Mouse (Mus musculus): ENCODE measurements around the gene Yap1. TPM values are rescaled to one million over a fixed set of nuclear protein-coding genes. Genes with fewer than 3 reads are reported as not detected.

Gene Yap1
- polyA plus RNA-seq, 1 experiment from 2014 or later = 37.1 TPM

GRCm38 (mm10) chr9:8003301-8004271 is 810 bp downstream of the Yap1 start:
- peak; percentile 69 for ATAC-seq (ENCODE audit: low FRiP score, low TSS enrichment)
- Histone ChIP-seq H3K4me1 (ENCODE audit: insufficient read depth, low read length) (peaks cover 20% of the 10 kb centered on the region), H3K9ac (replicated peaks; ENCODE audit: low read length) (peak overlapping the region; percentile 100), H3K27ac (ENCODE audit: low read length) (peak overlapping the region; percentile 99), H3K36me3 (ENCODE audit: insufficient read depth, low read length) (peaks cover 25% of the 10 kb centered on the region), H3K9me3 (ENCODE audit: low read length) (no peaks in the 10 kb centered on the region), H3K27me3 (ENCODE audit: insufficient read depth, low read length) (no peaks in the 10 kb centered on the region), H3K4me3 (ENCODE audit: low read length) (peak overlapping the region; percentile 95), H3K4me2 (replicated peaks; ENCODE audit: low read depth, low read length) (peak overlapping the region; percentile 79)
- under 1% methylated on average over 73 of the region's 82 CpGs for WGBS

GRCm38 (mm10) chr9:8002806-8003205 is 1.6 kb downstream of the Yap1 start:
- Histone ChIP-seq H3K9ac (replicated peaks; ENCODE audit: low read length) (peak overlapping the region; percentile 100), H3K4me1 (ENCODE audit: insufficient read depth, low read length) (peaks cover 20% of the 10 kb centered on the region), H3K4me2 (replicated peaks; ENCODE audit: low read depth, low read length) (peak overlapping the region; percentile 79), H3K36me3 (ENCODE audit: insufficient read depth, low read length) (peaks cover 32% of the 10 kb centered on the region), H3K27ac (ENCODE audit: low read length) (peak overlapping the region; percentile 99), H3K9me3 (ENCODE audit: low read length) (no peaks in the 10 kb centered on the region), H3K27me3 (ENCODE audit: insufficient read depth, low read length) (no peaks in the 10 kb centered on the region), H3K4me3 (ENCODE audit: low read length) (peak overlapping the region; percentile 95)
- WGBS = 2% methylated on average over 12 of the region's 12 CpGs
- no peak for ATAC-seq (ENCODE audit: low FRiP score, low TSS enrichment)

- Histone ChIP-seq H3K4me2 (replicated peaks; ENCODE audit: low read depth, low read length) (peak overlapping the region; percentile 35), H3K9me3 (ENCODE audit: low read length) (no peaks in the 10 kb centered on the region), H3K27me3 (ENCODE audit: insufficient read depth, low read length) (no peaks in the 10 kb centered on the region), H3K27ac (ENCODE audit: low read length) (no peak overlapping the region), H3K4me1 (ENCODE audit: insufficient read depth, low read length) (peaks cover 20% of the 10 kb centered on the region), H3K4me3 (ENCODE audit: low read length) (peak overlapping the region; percentile 15; the same call in 1 of the 2 replicates), H3K9ac (replicated peaks; ENCODE audit: low read length) (peak overlapping the region; percentile 15; the same call in 1 of the 2 replicates), H3K36me3 (ENCODE audit: insufficient read depth, low read length) (peaks cover 36% of the 10 kb centered on the region)
- 42% methylated on average over 7 of the region's 7 CpGs for WGBS
- no peak for ATAC-seq (ENCODE audit: low FRiP score, low TSS enrichment)
Observed at GRCm38 (mm10) chr9:8001352-8001751, 3.0 kb downstream of the Yap1 start.

- Histone ChIP-seq H3K9ac (replicated peaks; ENCODE audit: low read length) (no peak overlapping the region), H3K4me2 (replicated peaks; ENCODE audit: low read depth, low read length) (no peak overlapping the region), H3K4me1 (ENCODE audit: insufficient read depth, low read length) (peaks cover 5% of the 10 kb centered on the region; the same call in 1 of the 2 replicates), H3K9me3 (ENCODE audit: low read length) (no peaks in the 10 kb centered on the region), H3K27me3 (ENCODE audit: insufficient read depth, low read length) (no peaks in the 10 kb centered on the region), H3K4me3 (ENCODE audit: low read length) (no peak overlapping the region), H3K36me3 (ENCODE audit: insufficient read depth, low read length) (peaks cover 46% of the 10 kb centered on the region), H3K27ac (ENCODE audit: low read length) (no peak overlapping the region)
- no peak for ATAC-seq (ENCODE audit: low FRiP score, low TSS enrichment)
- WGBS = 87% methylated on average over 5 of the region's 5 CpGs
Observed at GRCm38 (mm10) chr9:7994275-7994674, 10.1 kb downstream of the Yap1 start.

GRCm38 (mm10) chr9:7992651-7993050 is 11.7 kb downstream of the Yap1 start:
- Histone ChIP-seq H3K27ac (ENCODE audit: low read length) (no peak overlapping the region), H3K27me3 (ENCODE audit: insufficient read depth, low read length) (no peaks in the 10 kb centered on the region), H3K4me3 (ENCODE audit: low read length) (no peak overlapping the region), H3K4me2 (replicated peaks; ENCODE audit: low read depth, low read length) (no peak overlapping the region), H3K9ac (replicated peaks; ENCODE audit: low read length) (no peak overlapping the region), H3K9me3 (ENCODE audit: low read length) (no peaks in the 10 kb centered on the region), H3K36me3 (ENCODE audit: insufficient read depth, low read length) (peaks cover 48% of the 10 kb centered on the region), H3K4me1 (ENCODE audit: insufficient read depth, low read length) (peaks cover 5% of the 10 kb centered on the region; the same call in 1 of the 2 replicates)
- WGBS = 51% methylated on average over 3 of the region's 3 CpGs
- ATAC-seq (ENCODE audit: low FRiP score, low TSS enrichment) = no peak

GRCm38 (mm10) chr9:7990897-7991296 is 13.5 kb downstream of the Yap1 start:
- no peak overlapping the region for H3K4me2 ChIP-seq (replicated peaks; ENCODE audit: low read depth, low read length)
- WGBS = 85% methylated on average over 4 of the region's 4 CpGs
- no peaks in the 10 kb centered on the region for H3K27me3 ChIP-seq (ENCODE audit: insufficient read depth, low read length)
- no peak overlapping the region for H3K4me3 ChIP-seq (ENCODE audit: low read length)
- no peak overlapping the region for H3K9ac ChIP-seq (replicated peaks; ENCODE audit: low read length)
- H3K27ac ChIP-seq (ENCODE audit: low read length) = no peak overlapping the region
- ATAC-seq (ENCODE audit: low FRiP score, low TSS enrichment) = no peak
- peaks cover 53% of the 10 kb centered on the region for H3K36me3 ChIP-seq (ENCODE audit: insufficient read depth, low read length)
- no peaks in the 10 kb centered on the region for H3K9me3 ChIP-seq (ENCODE audit: low read length)
- peaks cover 5% of the 10 kb centered on the region; the same call in 1 of the 2 replicates for H3K4me1 ChIP-seq (ENCODE audit: insufficient read depth, low read length)

- Histone ChIP-seq H3K4me2 (replicated peaks; ENCODE audit: low read depth, low read length) (no peak overlapping the region), H3K4me1 (ENCODE audit: insufficient read depth, low read length) (peaks cover 12% of the 10 kb centered on the region; the same call in 1 of the 2 replicates), H3K27ac (ENCODE audit: low read length) (no peak overlapping the region), H3K36me3 (ENCODE audit: insufficient read depth, low read length) (peaks cover 36% of the 10 kb centered on the region), H3K9ac (replicated peaks; ENCODE audit: low read length) (no peak overlapping the region), H3K9me3 (ENCODE audit: low read length) (no peaks in the 10 kb centered on the region), H3K27me3 (ENCODE audit: insufficient read depth, low read length) (no peaks in the 10 kb centered on the region), H3K4me3 (ENCODE audit: low read length) (no peak overlapping the region)
- no peak for ATAC-seq (ENCODE audit: low FRiP score, low TSS enrichment)
- WGBS = 71% methylated on average over 5 of the region's 5 CpGs
Observed at GRCm38 (mm10) chr9:7987119-7987518, 17.3 kb downstream of the Yap1 start.

- no peak overlapping the region for H3K4me3 ChIP-seq (ENCODE audit: low read length)
- H3K4me1 ChIP-seq (ENCODE audit: insufficient read depth, low read length) = peaks cover 8% of the 10 kb centered on the region; the same call in 1 of the 2 replicates
- WGBS = 69% methylated on average over 4 of the region's 4 CpGs
- H3K4me2 ChIP-seq (replicated peaks; ENCODE audit: low read depth, low read length) = no peak overlapping the region
- ATAC-seq (ENCODE audit: low FRiP score, low TSS enrichment) = no peak
- no peak overlapping the region for H3K9ac ChIP-seq (replicated peaks; ENCODE audit: low read length)
- no peaks in the 10 kb centered on the region for H3K27me3 ChIP-seq (ENCODE audit: insufficient read depth, low read length)
- peaks cover 30% of the 10 kb centered on the region for H3K36me3 ChIP-seq (ENCODE audit: insufficient read depth, low read length)
- no peaks in the 10 kb centered on the region for H3K9me3 ChIP-seq (ENCODE audit: low read length)
- no peak overlapping the region for H3K27ac ChIP-seq (ENCODE audit: low read length)
Observed at GRCm38 (mm10) chr9:7984287-7984686, 20.1 kb downstream of the Yap1 start.

GRCm38 (mm10) chr9:7983665-7984064 is 20.7 kb downstream of the Yap1 start:
- peaks cover 9% of the 10 kb centered on the region; the same call in 1 of the 2 replicates for H3K4me1 ChIP-seq (ENCODE audit: insufficient read depth, low read length)
- H3K27me3 ChIP-seq (ENCODE audit: insufficient read depth, low read length) = no peaks in the 10 kb centered on the region
- H3K4me3 ChIP-seq (ENCODE audit: low read length) = no peak overlapping the region
- H3K27ac ChIP-seq (ENCODE audit: low read length) = no peak overlapping the region
- no peak for ATAC-seq (ENCODE audit: low FRiP score, low TSS enrichment)
- no peak overlapping the region for H3K4me2 ChIP-seq (replicated peaks; ENCODE audit: low read depth, low read length)
- H3K36me3 ChIP-seq (ENCODE audit: insufficient read depth, low read length) = peaks cover 26% of the 10 kb centered on the region
- H3K9ac ChIP-seq (replicated peaks; ENCODE audit: low read length) = no peak overlapping the region
- 28% methylated on average over 2 of the region's 2 CpGs for WGBS
- H3K9me3 ChIP-seq (ENCODE audit: low read length) = no peaks in the 10 kb centered on the region

- H3K4me2 ChIP-seq (replicated peaks; ENCODE audit: low read depth, low read length) = no peak overlapping the region
- H3K4me1 ChIP-seq (ENCODE audit: insufficient read depth, low read length) = peaks cover 12% of the 10 kb centered on the region; the same call in 1 of the 2 replicates
- no peak for ATAC-seq (ENCODE audit: low FRiP score, low TSS enrichment)
- no peak overlapping the region for H3K9ac ChIP-seq (replicated peaks; ENCODE audit: low read length)
- peaks cover 13% of the 10 kb centered on the region for H3K36me3 ChIP-seq (ENCODE audit: insufficient read depth, low read length)
- H3K27me3 ChIP-seq (ENCODE audit: insufficient read depth, low read length) = no peaks in the 10 kb centered on the region
- H3K27ac ChIP-seq (ENCODE audit: low read length) = no peak overlapping the region
- no peaks in the 10 kb centered on the region for H3K9me3 ChIP-seq (ENCODE audit: low read length)
- no peak overlapping the region for H3K4me3 ChIP-seq (ENCODE audit: low read length)
- 69% methylated on average over 2 of the region's 2 CpGs for WGBS
Observed at GRCm38 (mm10) chr9:7980162-7980561, 24.2 kb downstream of the Yap1 start.
